Mouse (Mus musculus): ENCODE data around the gene Rasal1. TPM values are rescaled to one million over a fixed set of nuclear protein-coding genes. Genes with fewer than 3 reads are reported as not detected.

The Rasal1 gene
- polyA plus RNA-seq, 1 experiment from 2014 or later: 0.08 TPM

GRCm38 (mm10) chr5:120634131-120634530, 14.5 kb upstream of the Rasal1 start, which contains the start of gene Cfap73:
Cfap73 (minus strand) TSS chr5:120634235.
- WGBS: 45% methylated on average over 9 of the region's 9 CpGs
- Histone ChIP-seq H3K9ac (ENCODE audit: low read length) (no peak within 1 kb of the TSS), H3K4me1 (replicated peaks; ENCODE audit: control insufficient read depth, insufficient read depth) (no peaks in the 10 kb centered on the region), H3K4me2 (replicated peaks; ENCODE audit: low read depth) (no peak within 1 kb of the TSS), H3K27me3 (ENCODE audit: control insufficient read depth, insufficient read depth, low read length) (no peaks in the 10 kb centered on the region), H3K36me3 (ENCODE audit: control insufficient read depth, insufficient read depth, low read length) (no peaks in the 10 kb centered on the region), H3K9me3 (ENCODE audit: control insufficient read depth, low read length) (no peaks in the 10 kb centered on the region), H3K4me3 (ENCODE audit: low read depth, low read length) (no peak within 1 kb of the TSS), H3K27ac (replicated peaks) (no peak within 1 kb of the TSS)
- DNase-seq (ENCODE audit: low spot score) (no peak), ATAC-seq (ENCODE audit: low FRiP score, low TSS enrichment) (no peak)
- no peak for TF ChIP-seq EP300 (optimal IDR thresholded peaks at IDR 0.05)

GRCm38 (mm10) chr5:120634860-120635259, 13.8 kb upstream of the Rasal1 start:
- ATAC-seq (ENCODE audit: low FRiP score, low TSS enrichment): no peak
- Histone ChIP-seq H3K4me3 (ENCODE audit: low read depth, low read length) (no peak overlapping the region), H3K9me3 (ENCODE audit: control insufficient read depth, low read length) (no peaks in the 10 kb centered on the region), H3K36me3 (ENCODE audit: control insufficient read depth, insufficient read depth, low read length) (no peaks in the 10 kb centered on the region), H3K27me3 (ENCODE audit: control insufficient read depth, insufficient read depth, low read length) (no peaks in the 10 kb centered on the region), H3K27ac (replicated peaks) (no peak overlapping the region), H3K4me1 (replicated peaks; ENCODE audit: control insufficient read depth, insufficient read depth) (no peaks in the 10 kb centered on the region), H3K4me2 (replicated peaks; ENCODE audit: low read depth) (no peak overlapping the region), H3K9ac (ENCODE audit: low read length) (no peak overlapping the region)
- TF ChIP-seq CTCF (IDR thresholded peaks at IDR 0.05; ENCODE audit: low read depth) (no peak), EP300 (optimal IDR thresholded peaks at IDR 0.05) (no peak)
- WGBS: 41% methylated on average over 5 of the region's 5 CpGs
- DNase-seq (ENCODE audit: low spot score): no peak

GRCm38 (mm10) chr5:120635633-120636032, 13.0 kb upstream of the Rasal1 start:
- H3K27ac ChIP-seq (replicated peaks): no peak overlapping the region
- no peak overlapping the region for H3K4me2 ChIP-seq (replicated peaks; ENCODE audit: low read depth)
- no peak for DNase-seq (ENCODE audit: low spot score)
- no peaks in the 10 kb centered on the region for H3K4me1 ChIP-seq (replicated peaks; ENCODE audit: control insufficient read depth, insufficient read depth)
- H3K4me3 ChIP-seq (ENCODE audit: low read depth, low read length): no peak overlapping the region
- no peak for ATAC-seq (ENCODE audit: low FRiP score, low TSS enrichment)
- no peaks in the 10 kb centered on the region for H3K27me3 ChIP-seq (ENCODE audit: control insufficient read depth, insufficient read depth, low read length)
- no peaks in the 10 kb centered on the region for H3K36me3 ChIP-seq (ENCODE audit: control insufficient read depth, insufficient read depth, low read length)
- H3K9me3 ChIP-seq (ENCODE audit: control insufficient read depth, low read length): no peaks in the 10 kb centered on the region
- H3K9ac ChIP-seq (ENCODE audit: low read length): no peak overlapping the region
- TF ChIP-seq CTCF (IDR thresholded peaks at IDR 0.05; ENCODE audit: low read depth): no peak
- TF ChIP-seq EP300 (optimal IDR thresholded peaks at IDR 0.05): no peak
- WGBS: 70% methylated on average over 5 of the region's 5 CpGs

- Histone ChIP-seq H3K36me3 (ENCODE audit: control insufficient read depth, insufficient read depth, low read length) (no peaks in the 10 kb centered on the region), H3K4me3 (ENCODE audit: low read depth, low read length) (no peak overlapping the region), H3K27ac (replicated peaks) (no peak overlapping the region), H3K9me3 (ENCODE audit: control insufficient read depth, low read length) (no peaks in the 10 kb centered on the region), H3K4me1 (replicated peaks; ENCODE audit: control insufficient read depth, insufficient read depth) (no peaks in the 10 kb centered on the region), H3K27me3 (ENCODE audit: control insufficient read depth, insufficient read depth, low read length) (no peaks in the 10 kb centered on the region), H3K9ac (ENCODE audit: low read length) (no peak overlapping the region), H3K4me2 (replicated peaks; ENCODE audit: low read depth) (no peak overlapping the region)
- DNase-seq (ENCODE audit: low spot score) (no peak), ATAC-seq (ENCODE audit: low FRiP score, low TSS enrichment) (no peak)
- no peak for TF ChIP-seq CTCF (IDR thresholded peaks at IDR 0.05; ENCODE audit: low read depth)
- no peak for TF ChIP-seq EP300 (optimal IDR thresholded peaks at IDR 0.05)
- 90% methylated on average over 7 of the region's 7 CpGs for WGBS
These were observed 8.5 kb upstream of the Rasal1 start for GRCm38 (mm10) chr5:120640094-120640493.

- no peaks in the 10 kb centered on the region for H3K36me3 ChIP-seq (ENCODE audit: control insufficient read depth, insufficient read depth, low read length)
- H3K9ac ChIP-seq (ENCODE audit: low read length): no peak overlapping the region
- H3K4me3 ChIP-seq (ENCODE audit: low read depth, low read length): no peak overlapping the region
- ATAC-seq (ENCODE audit: low FRiP score, low TSS enrichment) (no peak), DNase-seq (ENCODE audit: low spot score) (no peak)
- no peak overlapping the region for H3K4me2 ChIP-seq (replicated peaks; ENCODE audit: low read depth)
- H3K27me3 ChIP-seq (ENCODE audit: control insufficient read depth, insufficient read depth, low read length): no peaks in the 10 kb centered on the region
- H3K9me3 ChIP-seq (ENCODE audit: control insufficient read depth, low read length): no peaks in the 10 kb centered on the region
- no peak overlapping the region for H3K27ac ChIP-seq (replicated peaks)
- TF ChIP-seq CTCF (IDR thresholded peaks at IDR 0.05; ENCODE audit: low read depth): no peak
- TF ChIP-seq EP300 (optimal IDR thresholded peaks at IDR 0.05): no peak
- H3K4me1 ChIP-seq (replicated peaks; ENCODE audit: control insufficient read depth, insufficient read depth): 0 out of 2 replicates have a peak, but pooled peaks cover under 1% of the 10 kb centered on the region
- 63% methylated on average over 14 of the region's 14 CpGs for WGBS
These were observed 5.1 kb upstream of the Rasal1 start for GRCm38 (mm10) chr5:120643365-120644085.

GRCm38 (mm10) chr5:120644227-120644626, 4.4 kb upstream of the Rasal1 start:
- DNase-seq (ENCODE audit: low spot score) (no peak), ATAC-seq (ENCODE audit: low FRiP score, low TSS enrichment) (no peak)
- no peaks in the 10 kb centered on the region for H3K9me3 ChIP-seq (ENCODE audit: control insufficient read depth, low read length)
- no peak overlapping the region for H3K9ac ChIP-seq (ENCODE audit: low read length)
- no peak overlapping the region for H3K4me2 ChIP-seq (replicated peaks; ENCODE audit: low read depth)
- H3K36me3 ChIP-seq (ENCODE audit: control insufficient read depth, insufficient read depth, low read length): no peaks in the 10 kb centered on the region
- H3K27me3 ChIP-seq (ENCODE audit: control insufficient read depth, insufficient read depth, low read length): no peaks in the 10 kb centered on the region
- TF ChIP-seq CTCF (IDR thresholded peaks at IDR 0.05; ENCODE audit: low read depth): no peak
- no peak for TF ChIP-seq EP300 (optimal IDR thresholded peaks at IDR 0.05)
- H3K27ac ChIP-seq (replicated peaks): no peak overlapping the region
- no peak overlapping the region for H3K4me3 ChIP-seq (ENCODE audit: low read depth, low read length)
- 0 out of 2 replicates have a peak, but pooled peaks cover 2% of the 10 kb centered on the region for H3K4me1 ChIP-seq (replicated peaks; ENCODE audit: control insufficient read depth, insufficient read depth)
- WGBS: 78% methylated on average over 3 of the region's 3 CpGs

Data from stomach, postnatal 0 days (tissue).